Comparison of ENCODE assay signal across 8 mouse cellular contexts in genomic region chr8:70896316-70897020, GRCm38 (mm10). TPM values are rescaled to one million over a fixed set of nuclear protein-coding genes. Genes with fewer than 3 reads are reported as not detected.
DNase-seq lines count a peak whose midpoint lies in the region; ATAC-seq lines count a peak whose summit lies in the region.

No protein-coding gene starts in this region.

- peak overlapping the region; percentile 82 for H3K9ac ChIP-seq in kidney, embryonic 16.5 days (replicated peaks; ENCODE audit: low read length)
- H3K9ac ChIP-seq in midbrain, embryonic 12.5 days (replicated peaks): peak overlapping the region; percentile 88

- H3K4me3 ChIP-seq in kidney, embryonic 16.5 days (ENCODE audit: low read length): peak overlapping the region; percentile 95
- peak overlapping the region; percentile 88 for H3K4me3 ChIP-seq in midbrain, embryonic 12.5 days

- H3K4me1 ChIP-seq in kidney, embryonic 16.5 days (ENCODE audit: insufficient read depth, low read length): peaks cover 32% of the 10 kb centered on the region
- H3K4me1 ChIP-seq in midbrain, embryonic 12.5 days: peaks cover 26% of the 10 kb centered on the region

- ATAC-seq in kidney, embryonic 16.5 days (ENCODE audit: low FRiP score, low TSS enrichment): no peak
- ATAC-seq in midbrain, embryonic 12.5 days (ENCODE audit: low FRiP score, low read depth): no peak

- 2% methylated on average over 25 of the region's 25 CpGs for WGBS in kidney, embryonic 16.5 days
- WGBS in midbrain, embryonic 12.5 days: 4% methylated on average over 25 of the region's 25 CpGs

- intact Hi-C loops in heart, postnatal 10 days (cut with DNase I): loop anchor here (1.0 kb wide), 1 partner anchor 23 kb away; the partner anchor contains the start of gene Ccdc124
- intact Hi-C loops in left cerebral cortex, postnatal 25 days (cut with DNase I): loop anchor here (1.0 to 5.0 kb wide), 6 partner anchors 23 to 566 kb away; partner anchors contain the start of genes Abhd8, Ccdc124, Haus8 and Mrpl34

- no peak for DNase-seq in kidney, adult 9 months
- DNase-seq in R1 (ENCODE audit: low read depth, low spot score): peak; percentile 67
- DNase-seq in heart, postnatal 10 days: peak; percentile 8 to 17
- DNase-seq in left cerebral cortex, postnatal 25 days (ENCODE audit: low spot score in 2 of 2): no peak
- DNase-seq in right cerebral cortex, adult 2 months (ENCODE audit: low spot score in 2 of 2): no peak
- no peak for DNase-seq in right cerebral cortex, postnatal 14 days

- H3K27me3 ChIP-seq in kidney, embryonic 16.5 days (ENCODE audit: insufficient read depth, low read length): peaks cover 21% of the 10 kb centered on the region
- peaks cover 39% of the 10 kb centered on the region for H3K27me3 ChIP-seq in midbrain, embryonic 12.5 days

- H3K9me3 ChIP-seq in kidney, embryonic 16.5 days (ENCODE audit: low read length): no peaks in the 10 kb centered on the region
- no peaks in the 10 kb centered on the region for H3K9me3 ChIP-seq in midbrain, embryonic 12.5 days

- H3K4me2 ChIP-seq in kidney, embryonic 16.5 days (replicated peaks; ENCODE audit: low read depth, low read length): peak overlapping the region; percentile 97
- H3K4me2 ChIP-seq in midbrain, embryonic 12.5 days (replicated peaks): peak overlapping the region; percentile 95

- peak overlapping the region; percentile 55; the same call in 1 of the 2 replicates for H3K27ac ChIP-seq in kidney, embryonic 16.5 days (ENCODE audit: low read length)
- 0 out of 2 replicates have a peak overlapping the region, but pooled peaks have one; percentile 35 for H3K27ac ChIP-seq in midbrain, embryonic 12.5 days (replicated peaks)

- peaks cover 22% of the 10 kb centered on the region for H3K36me3 ChIP-seq in kidney, embryonic 16.5 days (ENCODE audit: insufficient read depth, low read length)
- H3K36me3 ChIP-seq in midbrain, embryonic 12.5 days: peaks cover 27% of the 10 kb centered on the region

RNA-seq across cellular contexts. Expression of gene Rpl18a, which starts 0.7 kb away (rescaled TPM):
- 4,081 and 4,203 TPM in 2 replicates for polyA plus RNA-seq in kidney, embryonic 16.5 days (2015; fragmentation: Nextera tagmentation; extraction: Ambion mirVana)
- 1,000 to 10,000 TPM; 1,171 to 1,193 TPM for total RNA-seq in heart, postnatal 10 days (2021)
- polyA plus RNA-seq in midbrain, embryonic 12.5 days (2016; fragmentation: Nextera tagmentation; extraction: Ambion mirVana): 2,550 and 2,750 TPM in 2 replicates
- total RNA-seq in left cerebral cortex, postnatal 25 days (2021): 100 to 1,000 TPM; 550 to 570 TPM

RNA-seq across cellular contexts. Expression of gene Slc5a5, which starts 3.9 kb away (rescaled TPM):
- 0.22 and 0.28 TPM in 2 replicates for polyA plus RNA-seq in kidney, embryonic 16.5 days (2015; fragmentation: Nextera tagmentation; extraction: Ambion mirVana)
- total RNA-seq in heart, postnatal 10 days (2021): under 1 TPM in 1 of 2 experiments, not detected in 1; 0.10 TPM
- polyA plus RNA-seq in midbrain, embryonic 12.5 days (2016; fragmentation: Nextera tagmentation; extraction: Ambion mirVana): 0.55 and 0.69 TPM in 2 replicates
- total RNA-seq in left cerebral cortex, postnatal 25 days (2021): 10 to 100 TPM in 1 of 2 experiments, 1 to 10 TPM in 1; 8.2 to 10.9 TPM

RNA-seq across cellular contexts. Expression of gene Map1s, which starts 9.3 kb away (rescaled TPM):
- polyA plus RNA-seq in kidney, embryonic 16.5 days (2015; fragmentation: Nextera tagmentation; extraction: Ambion mirVana): 56.9 and 63.1 TPM in 2 replicates
- 10 to 100 TPM; 31.0 to 32.3 TPM for total RNA-seq in heart, postnatal 10 days (2021)
- polyA plus RNA-seq in midbrain, embryonic 12.5 days (2016; fragmentation: Nextera tagmentation; extraction: Ambion mirVana): 58.4 and 61.0 TPM in 2 replicates
- total RNA-seq in left cerebral cortex, postnatal 25 days (2021): 10 to 100 TPM; 71.2 to 80.7 TPM

RNA-seq across cellular contexts. Expression of gene Ccdc124, which starts 22.7 kb away (rescaled TPM):
- polyA plus RNA-seq in kidney, embryonic 16.5 days (2015; fragmentation: Nextera tagmentation; extraction: Ambion mirVana): 114 and 119 TPM in 2 replicates
- total RNA-seq in heart, postnatal 10 days (2021): 10 to 100 TPM; 40.9 to 41.1 TPM
- 145 and 152 TPM in 2 replicates for polyA plus RNA-seq in midbrain, embryonic 12.5 days (2016; fragmentation: Nextera tagmentation; extraction: Ambion mirVana)
- total RNA-seq in left cerebral cortex, postnatal 25 days (2021): 10 to 100 TPM; 88.0 to 95.9 TPM

RNA-seq across cellular contexts. Expression of gene Kcnn1, which starts 33.4 kb away (rescaled TPM):
- 2.9 and 4.9 TPM in 2 replicates for polyA plus RNA-seq in kidney, embryonic 16.5 days (2015; fragmentation: Nextera tagmentation; extraction: Ambion mirVana)
- 1 to 10 TPM; 3.1 to 3.7 TPM for total RNA-seq in heart, postnatal 10 days (2021)
- polyA plus RNA-seq in midbrain, embryonic 12.5 days (2016; fragmentation: Nextera tagmentation; extraction: Ambion mirVana): 27.4 TPM in 2 replicates
- total RNA-seq in left cerebral cortex, postnatal 25 days (2021): 10 to 100 TPM; 19.1 to 20.9 TPM

Comparison
In these comparisons a context has a peak if more than half of its experiments do, and no peak if none do; other contexts are left out.
1. DNase-seq: peak in R1 (single experiment) and heart, postnatal 10 days (2 of 2); none in kidney, adult 9 months (single experiment), left cerebral cortex, postnatal 25 days (0 of 2), right cerebral cortex, adult 2 months (0 of 2) and right cerebral cortex, postnatal 14 days (single experiment).
2. RNA of gene Slc5a5, which starts 3.9 kb away (total RNA-seq): 8.2 to 10.9 TPM in left cerebral cortex, postnatal 25 days; 0.10 TPM in heart, postnatal 10 days; every median in the first group is over 4 times any median in the second.